Mouse (Mus musculus): ENCODE data around the gene Dstyk. TPM values are rescaled to one million over a fixed set of nuclear protein-coding genes. Genes with fewer than 3 reads are reported as not detected.
A peak's percentile ranks its signal among the peaks of the same experiment; 100 is the strongest.

Dstyk gene
- 8.6 and 9.9 TPM in 2 replicates for polyA plus RNA-seq (2015; fragmentation: Nextera tagmentation; extraction: Ambion mirVana)

GRCm38 (mm10) chr1:132417319-132418251, at the start of gene Dstyk:
Gene Dstyk (plus strand): TSS chr1:132417555.
- Histone ChIP-seq H3K9ac (peak within 1 kb of the TSS; percentile 63), H3K4me3 (peak within 1 kb of the TSS; percentile 53), H3K27ac (replicated peaks) (peak within 1 kb of the TSS; percentile 88), H3K36me3 (no peaks in the 10 kb centered on the region), H3K9me3 (no peaks in the 10 kb centered on the region), H3K4me1 (replicated peaks) (peaks cover 20% of the 10 kb centered on the region), H3K4me2 (peak within 1 kb of the TSS; percentile 68), H3K27me3 (no peaks in the 10 kb centered on the region)
- WGBS = under 1% methylated on average over 80 of the region's 85 CpGs
- peak; percentile 98 for ATAC-seq (ENCODE audit: low FRiP score, low read depth)

GRCm38 (mm10) chr1:132367692-132368506, 49.5 kb upstream of the Dstyk start:
- Histone ChIP-seq H3K4me3 (no peak overlapping the region), H3K4me2 (no peak overlapping the region), H3K27ac (replicated peaks) (no peak overlapping the region), H3K9me3 (no peaks in the 10 kb centered on the region), H3K9ac (no peak overlapping the region), H3K36me3 (no peaks in the 10 kb centered on the region; the same call in 1 of the 2 replicates), H3K4me1 (replicated peaks) (peaks cover 47% of the 10 kb centered on the region), H3K27me3 (no peaks in the 10 kb centered on the region)
- WGBS = 30% methylated on average over 7 of the region's 7 CpGs
- peak; percentile 82 for ATAC-seq (ENCODE audit: low FRiP score, low read depth)

- no peaks in the 10 kb centered on the region for H3K27me3 ChIP-seq
- no peak overlapping the region for H3K9ac ChIP-seq
- H3K4me3 ChIP-seq = no peak overlapping the region
- H3K27ac ChIP-seq (replicated peaks) = no peak overlapping the region
- H3K36me3 ChIP-seq = no peaks in the 10 kb centered on the region; the same call in 1 of the 2 replicates
- no peaks in the 10 kb centered on the region for H3K9me3 ChIP-seq
- H3K4me2 ChIP-seq = no peak overlapping the region
- ATAC-seq (ENCODE audit: low FRiP score, low read depth) = no peak
- 75% methylated on average over 9 of the region's 9 CpGs for WGBS
- peaks cover 72% of the 10 kb centered on the region for H3K4me1 ChIP-seq (replicated peaks)
Measured at GRCm38 (mm10) chr1:132370681-132371173, 46.6 kb upstream of the Dstyk start.

- Histone ChIP-seq H3K36me3 (no peaks in the 10 kb centered on the region; the same call in 1 of the 2 replicates), H3K4me1 (replicated peaks) (peaks cover 69% of the 10 kb centered on the region), H3K9ac (no peak overlapping the region), H3K4me2 (no peak overlapping the region), H3K27ac (replicated peaks) (peak overlapping the region; percentile 31), H3K27me3 (no peaks in the 10 kb centered on the region), H3K9me3 (no peaks in the 10 kb centered on the region), H3K4me3 (no peak overlapping the region)
- no peak for ATAC-seq (ENCODE audit: low FRiP score, low read depth)
- WGBS = 41% methylated on average over 8 of the region's 8 CpGs
Measured at GRCm38 (mm10) chr1:132371298-132372081, 45.9 kb upstream of the Dstyk start.

GRCm38 (mm10) chr1:132372354-132372753, 45.0 kb upstream of the Dstyk start:
- Histone ChIP-seq H3K27me3 (no peaks in the 10 kb centered on the region), H3K27ac (replicated peaks) (no peak overlapping the region; the same call in 1 of the 2 replicates), H3K4me1 (replicated peaks) (peaks cover 69% of the 10 kb centered on the region), H3K4me2 (no peak overlapping the region), H3K4me3 (no peak overlapping the region), H3K9me3 (no peaks in the 10 kb centered on the region), H3K9ac (no peak overlapping the region), H3K36me3 (no peaks in the 10 kb centered on the region; the same call in 1 of the 2 replicates)
- WGBS = 53% methylated on average over 5 of the region's 5 CpGs
- ATAC-seq (ENCODE audit: low FRiP score, low read depth) = no peak

- Histone ChIP-seq H3K27me3 (no peaks in the 10 kb centered on the region), H3K4me2 (no peak overlapping the region), H3K4me3 (no peak overlapping the region), H3K27ac (replicated peaks) (no peak overlapping the region), H3K36me3 (no peaks in the 10 kb centered on the region; the same call in 1 of the 2 replicates), H3K9ac (no peak overlapping the region), H3K4me1 (replicated peaks) (peaks cover 69% of the 10 kb centered on the region), H3K9me3 (no peaks in the 10 kb centered on the region)
- 70% methylated on average over 6 of the region's 6 CpGs for WGBS
- ATAC-seq (ENCODE audit: low FRiP score, low read depth) = no peak
Measured at GRCm38 (mm10) chr1:132372896-132373534, 44.3 kb upstream of the Dstyk start.

GRCm38 (mm10) chr1:132374140-132374872, 43.0 kb upstream of the Dstyk start:
- H3K4me3 ChIP-seq = no peak overlapping the region
- H3K27me3 ChIP-seq = no peaks in the 10 kb centered on the region
- H3K4me1 ChIP-seq (replicated peaks) = peaks cover 69% of the 10 kb centered on the region
- 37% methylated on average over 5 of the region's 5 CpGs for WGBS
- H3K9ac ChIP-seq = no peak overlapping the region
- no peaks in the 10 kb centered on the region for H3K9me3 ChIP-seq
- no peak overlapping the region for H3K4me2 ChIP-seq
- H3K27ac ChIP-seq (replicated peaks) = no peak overlapping the region
- peak; percentile 28; the same call in 1 of the 2 replicates for ATAC-seq (ENCODE audit: low FRiP score, low read depth)
- peaks cover 3% of the 10 kb centered on the region; the same call in 1 of the 2 replicates for H3K36me3 ChIP-seq

- 76% methylated on average over 3 of the region's 3 CpGs for whole genome bisulfite sequencing
- Histone ChIP-seq H3K27me3 (no peaks in the 10 kb centered on the region), H3K4me1 (replicated peaks) (peaks cover 69% of the 10 kb centered on the region), H3K9me3 (no peaks in the 10 kb centered on the region), H3K27ac (replicated peaks) (no peak overlapping the region; the same call in 1 of the 2 replicates), H3K9ac (no peak overlapping the region), H3K36me3 (peaks cover 7% of the 10 kb centered on the region), H3K4me2 (no peak overlapping the region), H3K4me3 (no peak overlapping the region)
- no peak for ATAC-seq (ENCODE audit: low FRiP score, low read depth)
Measured at GRCm38 (mm10) chr1:132374873-132375244, 42.5 kb upstream of the Dstyk start.

GRCm38 (mm10) chr1:132375256-132375655, 42.1 kb upstream of the Dstyk start:
- no peak overlapping the region for H3K4me2 ChIP-seq
- H3K27me3 ChIP-seq = no peaks in the 10 kb centered on the region
- ATAC-seq (ENCODE audit: low FRiP score, low read depth) = no peak
- H3K4me1 ChIP-seq (replicated peaks) = peaks cover 69% of the 10 kb centered on the region
- no peaks in the 10 kb centered on the region for H3K9me3 ChIP-seq
- WGBS = 26% methylated on average over 4 of the region's 4 CpGs
- H3K27ac ChIP-seq (replicated peaks) = no peak overlapping the region; the same call in 1 of the 2 replicates
- H3K9ac ChIP-seq = no peak overlapping the region
- no peak overlapping the region for H3K4me3 ChIP-seq
- H3K36me3 ChIP-seq = peaks cover 11% of the 10 kb centered on the region

- peaks cover 15% of the 10 kb centered on the region for H3K36me3 ChIP-seq
- no peaks in the 10 kb centered on the region for H3K27me3 ChIP-seq
- no peak overlapping the region; the same call in 1 of the 2 replicates for H3K4me2 ChIP-seq
- ATAC-seq (ENCODE audit: low FRiP score, low read depth) = no peak
- no peaks in the 10 kb centered on the region for H3K9me3 ChIP-seq
- no peak overlapping the region for H3K4me3 ChIP-seq
- no peak overlapping the region; the same call in 1 of the 2 replicates for H3K27ac ChIP-seq (replicated peaks)
- 66% methylated on average over 8 of the region's 8 CpGs for WGBS
- H3K4me1 ChIP-seq (replicated peaks) = peaks cover 57% of the 10 kb centered on the region
- no peak overlapping the region for H3K9ac ChIP-seq
Measured at GRCm38 (mm10) chr1:132376211-132377054, 40.9 kb upstream of the Dstyk start.

Data from hindbrain, embryonic 15.5 days (tissue).